18 mouse cellular contexts compared by ENCODE assay signal in the genomic region with DNA sequence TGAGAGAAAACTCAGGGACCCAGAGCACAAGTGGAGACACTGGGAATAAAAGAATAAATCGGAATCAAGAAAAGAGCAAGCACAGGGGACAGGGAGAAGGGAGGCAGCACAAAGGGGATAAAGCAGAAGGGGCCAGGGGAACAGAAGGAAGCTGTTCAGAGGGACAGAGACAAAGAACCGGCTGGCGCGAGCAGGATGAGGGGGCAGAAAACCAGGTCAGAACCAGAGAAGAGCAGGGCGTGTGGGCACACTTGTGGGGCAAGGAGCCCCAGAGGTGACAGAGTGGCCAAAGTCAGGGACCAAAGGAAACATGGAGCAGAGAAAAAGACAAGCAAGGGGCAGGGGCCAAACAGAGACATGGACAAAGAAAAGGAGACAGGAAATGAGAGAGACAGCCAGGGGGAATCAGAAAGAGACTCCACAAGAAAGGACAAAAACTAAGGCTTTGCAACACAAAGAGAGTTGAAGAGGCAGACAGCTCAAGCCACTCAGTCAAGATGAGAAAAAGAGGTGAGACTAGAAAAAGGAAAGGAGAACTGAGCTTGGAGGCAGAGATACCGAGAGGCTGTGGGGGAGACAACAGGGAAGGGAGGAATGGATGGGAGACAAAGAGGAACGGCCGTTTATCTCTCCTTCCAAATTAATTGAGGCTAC. TPM values are rescaled to one million over a fixed set of nuclear protein-coding genes. Genes with fewer than 3 reads are reported as not detected.
DNase-seq lines count a peak whose midpoint lies in the region; ATAC-seq and TF ChIP-seq lines count a peak whose summit lies in the region.
"Had no signal": no experiment of that assay in that cellular context is flagged by ENCODE, and none has a peak within 500 bp of the region (broad histone marks: within the 10 kb centered on the region; RNA-seq: fewer than 3 reads in every experiment).

No protein-coding gene starts in this region.

- ATAC-seq in midbrain, embryonic 11.5 days (ENCODE audit: low FRiP score) = 0 out of 2 replicates have a peak, but pooled peaks have one; percentile 17
- ATAC-seq in midbrain, postnatal 0 days (ENCODE audit: low FRiP score) = no peak
- no peak for ATAC-seq in forebrain, embryonic 12.5 days (ENCODE audit: low FRiP score)
- ATAC-seq in hindbrain, embryonic 15.5 days (ENCODE audit: low FRiP score, low read depth) = no peak
- ATAC-seq in heart, embryonic 11.5 days (replicated peaks; ENCODE audit: insufficient number of reproducible peaks, low FRiP score, low TSS enrichment) = no peak

- no peak overlapping the region for H3K4me3 ChIP-seq in midbrain, embryonic 11.5 days (ENCODE audit: low read depth, low read length)
- H3K4me3 ChIP-seq in midbrain, postnatal 0 days (ENCODE audit: low read depth, low read length) = no peak overlapping the region
- H3K4me3 ChIP-seq in forebrain, embryonic 12.5 days (replicated peaks) = no peak overlapping the region
- H3K4me3 ChIP-seq in hindbrain, embryonic 15.5 days = no peak overlapping the region
- H3K4me3 ChIP-seq in limb, embryonic 10.5 days = no peak overlapping the region
- no peak overlapping the region for H3K4me3 ChIP-seq in heart, embryonic 11.5 days (ENCODE audit: low read depth, low read length)
- H3K4me3 ChIP-seq: erythroblast, embryonic 14.5 days; liver, embryonic 13.5 days; stomach, embryonic 15.5 days had no signal

- H3K36me3 ChIP-seq in midbrain, embryonic 11.5 days (ENCODE audit: control insufficient read depth, insufficient read depth, low read length) = no peaks in the 10 kb centered on the region
- no peaks in the 10 kb centered on the region for H3K36me3 ChIP-seq in midbrain, postnatal 0 days (ENCODE audit: insufficient read depth, low read length)
- H3K36me3 ChIP-seq in forebrain, embryonic 12.5 days (replicated peaks) = no peaks in the 10 kb centered on the region
- H3K36me3 ChIP-seq in hindbrain, embryonic 15.5 days = no peaks in the 10 kb centered on the region
- no peaks in the 10 kb centered on the region for H3K36me3 ChIP-seq in limb, embryonic 10.5 days
- no peaks in the 10 kb centered on the region for H3K36me3 ChIP-seq in heart, embryonic 11.5 days (ENCODE audit: control insufficient read depth, insufficient read depth, low read length)
- H3K36me3 ChIP-seq: liver, embryonic 13.5 days; stomach, embryonic 15.5 days had no signal

- no peaks in the 10 kb centered on the region for H3K9me3 ChIP-seq in midbrain, embryonic 11.5 days (ENCODE audit: control insufficient read depth, low read length)
- no peaks in the 10 kb centered on the region for H3K9me3 ChIP-seq in midbrain, postnatal 0 days (ENCODE audit: low read length)
- H3K9me3 ChIP-seq in forebrain, embryonic 12.5 days = no peaks in the 10 kb centered on the region
- H3K9me3 ChIP-seq in hindbrain, embryonic 15.5 days = no peaks in the 10 kb centered on the region
- no peaks in the 10 kb centered on the region for H3K9me3 ChIP-seq in limb, embryonic 10.5 days (replicated peaks)
- no peaks in the 10 kb centered on the region for H3K9me3 ChIP-seq in heart, embryonic 11.5 days (replicated peaks; ENCODE audit: control insufficient read depth, low read length)
- H3K9me3 ChIP-seq: liver, embryonic 13.5 days; stomach, embryonic 15.5 days had no signal

- 4% methylated on average over 8 of the region's 8 CpGs for WGBS in midbrain, embryonic 11.5 days
- 8% methylated on average over 8 of the region's 8 CpGs for WGBS in midbrain, postnatal 0 days
- WGBS in forebrain, embryonic 12.5 days = 5% methylated on average over 8 of the region's 8 CpGs
- WGBS in hindbrain, embryonic 15.5 days = 4% methylated on average over 8 of the region's 8 CpGs
- 11% methylated on average over 8 of the region's 8 CpGs for WGBS in limb, embryonic 10.5 days
- 10% methylated on average over 8 of the region's 8 CpGs for WGBS in heart, embryonic 11.5 days (ENCODE audit: insufficient replicate concordance)

- intact Hi-C loops in left cerebral cortex, postnatal 14 days (cut with DNase I) = no loop called here

- peak overlapping the region; percentile 77 for H3K27ac ChIP-seq in midbrain, embryonic 11.5 days (ENCODE audit: low read depth, low read length)
- no peak overlapping the region for H3K27ac ChIP-seq in midbrain, postnatal 0 days (ENCODE audit: low read depth, low read length)
- 0 out of 2 replicates have a peak overlapping the region, but pooled peaks have one; percentile 59 for H3K27ac ChIP-seq in forebrain, embryonic 12.5 days
- 0 out of 2 replicates have a peak overlapping the region, but pooled peaks have one; percentile 7 for H3K27ac ChIP-seq in hindbrain, embryonic 15.5 days (replicated peaks)
- no peak overlapping the region for H3K27ac ChIP-seq in limb, embryonic 10.5 days
- no peak overlapping the region for H3K27ac ChIP-seq in heart, embryonic 11.5 days (ENCODE audit: low read depth, low read length)
- H3K27ac ChIP-seq: kidney, postnatal 0 days; liver, embryonic 13.5 days; stomach, embryonic 15.5 days had no signal

- H3K9ac ChIP-seq in midbrain, embryonic 11.5 days (ENCODE audit: low read length) = peak overlapping the region; percentile 58
- no peak overlapping the region for H3K9ac ChIP-seq in midbrain, postnatal 0 days (replicated peaks; ENCODE audit: low read length, poor library complexity, severe bottlenecking)
- H3K9ac ChIP-seq in forebrain, embryonic 12.5 days = peak overlapping the region; percentile 36
- no peak overlapping the region for H3K9ac ChIP-seq in hindbrain, embryonic 15.5 days
- no peak overlapping the region for H3K9ac ChIP-seq in heart, embryonic 11.5 days (ENCODE audit: low read depth, low read length)
- H3K9ac ChIP-seq: liver, embryonic 13.5 days; stomach, embryonic 15.5 days had no signal

- DNase-seq in midbrain, embryonic 11.5 days (ENCODE audit: low spot score, missing footprints) = peak; percentile 90
- no peak for DNase-seq in midbrain, postnatal 0 days (ENCODE audit: low spot score)
- DNase-seq in left cerebral cortex, postnatal 14 days (ENCODE audit: low spot score in 2 of 2) = no peak
- DNase-seq in limb, embryonic 10.5 days (ENCODE audit: low spot score) = no peak
- DNase-seq: B cell, adult 2 months; cerebellum, adult 11 months; heart, adult 18-20 months; liver, embryonic 13.5 days; lung, postnatal 14 days; thymus, postnatal 36 days had no signal

- no peak for TF ChIP-seq CTCF in midbrain, postnatal 0 days (IDR thresholded peaks at IDR 0.05)

- H3K4me2 ChIP-seq in midbrain, embryonic 11.5 days = peak overlapping the region; percentile 17
- H3K4me2 ChIP-seq in midbrain, postnatal 0 days (ENCODE audit: low read depth, low read length, poor library complexity, severe bottlenecking) = no peak overlapping the region
- peak overlapping the region; percentile 15; the same call in 1 of the 2 replicates for H3K4me2 ChIP-seq in forebrain, embryonic 12.5 days
- no peak overlapping the region for H3K4me2 ChIP-seq in hindbrain, embryonic 15.5 days
- no peak overlapping the region for H3K4me2 ChIP-seq in heart, embryonic 11.5 days
- H3K4me2 ChIP-seq: liver, embryonic 13.5 days; stomach, embryonic 15.5 days had no signal

- peaks cover 44% of the 10 kb centered on the region for H3K27me3 ChIP-seq in midbrain, embryonic 11.5 days (ENCODE audit: control insufficient read depth, insufficient read depth, low read length)
- peaks cover 28% of the 10 kb centered on the region for H3K27me3 ChIP-seq in midbrain, postnatal 0 days (ENCODE audit: insufficient read depth, low read length)
- H3K27me3 ChIP-seq in forebrain, embryonic 12.5 days = peaks cover 93% of the 10 kb centered on the region
- H3K27me3 ChIP-seq in hindbrain, embryonic 15.5 days = peaks cover 58% of the 10 kb centered on the region
- peaks cover 100% of the 10 kb centered on the region for H3K27me3 ChIP-seq in limb, embryonic 10.5 days (ENCODE audit: low read depth, poor library complexity, severe bottlenecking)
- peaks cover 73% of the 10 kb centered on the region for H3K27me3 ChIP-seq in heart, embryonic 11.5 days (ENCODE audit: control insufficient read depth, insufficient read depth, low read length)

- peaks cover 32% of the 10 kb centered on the region for H3K4me1 ChIP-seq in midbrain, embryonic 11.5 days (ENCODE audit: control insufficient read depth, insufficient read depth, low read length)
- H3K4me1 ChIP-seq in midbrain, postnatal 0 days (ENCODE audit: insufficient read depth, low read length) = no peaks in the 10 kb centered on the region
- peaks cover 44% of the 10 kb centered on the region for H3K4me1 ChIP-seq in forebrain, embryonic 12.5 days
- peaks cover 41% of the 10 kb centered on the region for H3K4me1 ChIP-seq in hindbrain, embryonic 15.5 days (replicated peaks)
- peaks cover 37% of the 10 kb centered on the region for H3K4me1 ChIP-seq in limb, embryonic 10.5 days
- 0 out of 2 replicates have a peak, but pooled peaks cover 3% of the 10 kb centered on the region for H3K4me1 ChIP-seq in heart, embryonic 11.5 days (ENCODE audit: control insufficient read depth, insufficient read depth, low read length)
- H3K4me1 ChIP-seq: stomach, embryonic 15.5 days had no signal

RNA-seq across cellular contexts. Expression of a gene that starts 59.7 kb away (rescaled TPM):
- 0.34 and 0.57 TPM in 2 replicates for polyA plus RNA-seq in midbrain, embryonic 11.5 days (2014; fragmentation: Nextera tagmentation; extraction: Ambion mirVana)
- total RNA-seq in midbrain, postnatal 0 days (2014; rRNA removed) = 0.28 and 0.77 TPM in 2 replicates
- 0.19 and 0.21 TPM in 2 replicates for polyA plus RNA-seq in midbrain, postnatal 0 days (2015; fragmentation: Nextera tagmentation; extraction: Ambion mirVana)
- polyA plus RNA-seq in forebrain, embryonic 12.5 days (2016; fragmentation: Nextera tagmentation; extraction: Ambion mirVana) = 0.08 and 0.19 TPM in 2 replicates
- polyA plus RNA-seq in hindbrain, embryonic 15.5 days (2015; fragmentation: Nextera tagmentation; extraction: Ambion mirVana) = 12.3 and 15.5 TPM in 2 replicates
- total RNA-seq in left cerebral cortex, postnatal 14 days (2021) = under 1 TPM; 0.11 to 0.22 TPM
- polyA plus RNA-seq in limb, embryonic 10.5 days (2016; fragmentation: Nextera tagmentation; extraction: Ambion mirVana) = 0.05 and 0.20 TPM in 2 replicates
- polyA plus RNA-seq in heart, embryonic 11.5 days (2014; fragmentation: Nextera tagmentation; extraction: Ambion mirVana) = not detected in 2 replicates
- total RNA-seq: heart, adult 18-20 months had no signal
- polyA plus RNA-seq: erythroblast, embryonic 14.5 days; heart, postnatal 0 days; intestine, embryonic 14.5 days; liver, embryonic 13.5 days; stomach, embryonic 15.5 days had no signal

Comparison
In these comparisons a context has a peak if more than half of its experiments do, and no peak if none do; other contexts are left out.
1. H3K27ac ChIP-seq: peak in midbrain, embryonic 11.5 days (single experiment), forebrain, embryonic 12.5 days (single experiment) and hindbrain, embryonic 15.5 days (single experiment); none in midbrain, postnatal 0 days (single experiment), limb, embryonic 10.5 days (single experiment) and heart, embryonic 11.5 days (single experiment).
2. H3K4me2 ChIP-seq: peak in midbrain, embryonic 11.5 days (single experiment) and forebrain, embryonic 12.5 days (single experiment); none in midbrain, postnatal 0 days (single experiment), hindbrain, embryonic 15.5 days (single experiment) and heart, embryonic 11.5 days (single experiment).
3. H3K9ac ChIP-seq: peak in midbrain, embryonic 11.5 days (single experiment) and forebrain, embryonic 12.5 days (single experiment); none in midbrain, postnatal 0 days (single experiment), hindbrain, embryonic 15.5 days (single experiment) and heart, embryonic 11.5 days (single experiment).